Mouse (Mus musculus): ENCODE results near the gene Ino80b. TPM values are rescaled to one million over a fixed set of nuclear protein-coding genes. Genes with fewer than 3 reads are reported as not detected.
A peak's percentile ranks its signal among the peaks of the same experiment; 100 is the strongest.

Ino80b gene
- total RNA-seq, 2 experiments from 2014 or later: 28.0 to 29.5 TPM

- no peak for DNase-seq (ENCODE audit: low spot score in 2 of 2)
These were observed 6.2 kb downstream of the Ino80b start for GRCm38 (mm10) chr6:83118825-83119733.

GRCm38 (mm10) chr6:83118369-83118768 is 6.9 kb downstream of the Ino80b start:
- no peak for DNase-seq (ENCODE audit: low spot score in 2 of 2)

- no peak for DNase-seq (ENCODE audit: low spot score in 2 of 2)
These were observed 7.6 kb downstream of the Ino80b start for GRCm38 (mm10) chr6:83117616-83118015.

GRCm38 (mm10) chr6:83117165-83117438 is 8.1 kb downstream of the Ino80b start:
- no peak for DNase-seq (ENCODE audit: low spot score in 2 of 2)

DNA sequence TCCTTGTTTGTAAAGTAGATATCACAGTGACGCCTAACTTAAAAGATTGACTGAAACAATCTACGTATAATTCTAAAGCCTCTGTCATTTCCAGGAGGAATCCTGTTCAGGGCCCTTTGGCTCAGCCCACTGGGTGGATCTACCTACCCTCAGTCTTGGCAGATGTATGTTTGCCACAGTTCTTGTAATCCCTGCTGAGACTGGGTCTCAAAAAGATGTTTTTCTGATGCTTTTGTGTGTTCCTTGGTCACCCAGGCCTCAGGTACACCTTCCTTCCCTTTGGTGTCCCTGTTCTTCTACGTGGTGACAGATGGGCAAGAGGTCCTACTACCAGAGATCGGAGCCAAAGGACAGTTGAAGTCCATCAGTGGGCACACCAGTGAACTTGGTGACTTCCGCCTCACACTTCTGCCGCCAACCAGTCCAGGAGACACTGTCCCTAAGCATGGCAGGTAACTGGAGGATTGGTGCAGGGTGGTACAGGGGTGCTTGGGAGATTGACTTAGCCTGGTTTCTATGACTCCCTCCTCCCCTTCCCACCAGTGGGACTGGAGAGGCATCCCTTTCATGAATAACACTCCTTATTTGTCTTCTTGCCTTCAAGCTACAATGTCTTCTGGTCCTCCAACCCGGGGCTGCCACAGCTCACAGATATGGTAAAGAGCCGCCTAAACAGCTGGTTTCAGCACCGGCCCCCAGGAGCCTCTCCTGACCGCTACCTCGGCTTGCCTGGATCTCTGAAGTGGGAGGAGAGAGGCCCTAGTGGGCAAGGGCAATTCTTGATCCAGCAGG is 8.7 kb downstream of the Ino80b start:
- DNase-seq (ENCODE audit: low spot score in 2 of 2): no peak

DNA sequence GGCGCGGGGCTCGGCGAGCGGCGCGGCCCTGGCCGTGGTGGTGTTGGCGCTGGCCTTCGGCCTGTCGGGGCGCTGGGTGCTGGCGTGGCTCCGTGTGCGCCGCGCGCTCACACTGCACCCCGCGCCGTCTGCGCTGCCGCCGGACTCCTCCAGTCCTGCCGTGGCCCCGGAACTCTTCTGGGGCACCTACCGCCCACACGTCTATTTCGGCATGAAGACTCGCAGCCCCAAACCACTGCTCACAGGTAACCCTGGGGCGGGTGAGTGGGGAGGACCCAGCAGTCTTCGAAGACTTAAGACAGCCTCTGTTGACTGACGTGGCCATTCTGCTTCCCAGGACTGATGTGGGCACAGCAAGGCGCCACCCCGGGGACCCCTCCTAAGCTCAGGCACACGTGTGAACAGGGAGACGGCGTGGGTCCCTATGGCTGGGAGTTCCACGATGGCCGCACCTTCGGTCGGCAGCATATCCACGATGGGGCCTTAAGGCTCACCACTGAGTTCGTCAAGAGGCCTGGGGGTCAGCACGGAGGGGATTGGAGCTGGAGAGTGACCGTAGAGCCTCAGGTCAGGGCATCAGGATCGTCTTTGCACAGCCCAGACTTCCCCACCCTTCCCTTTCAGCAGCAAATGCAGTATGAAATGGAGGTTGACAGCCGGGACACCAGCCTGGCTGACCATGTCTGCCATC is 9.4 kb downstream of the Ino80b start:
- no peak for DNase-seq (ENCODE audit: low spot score in 2 of 2)

DNA sequence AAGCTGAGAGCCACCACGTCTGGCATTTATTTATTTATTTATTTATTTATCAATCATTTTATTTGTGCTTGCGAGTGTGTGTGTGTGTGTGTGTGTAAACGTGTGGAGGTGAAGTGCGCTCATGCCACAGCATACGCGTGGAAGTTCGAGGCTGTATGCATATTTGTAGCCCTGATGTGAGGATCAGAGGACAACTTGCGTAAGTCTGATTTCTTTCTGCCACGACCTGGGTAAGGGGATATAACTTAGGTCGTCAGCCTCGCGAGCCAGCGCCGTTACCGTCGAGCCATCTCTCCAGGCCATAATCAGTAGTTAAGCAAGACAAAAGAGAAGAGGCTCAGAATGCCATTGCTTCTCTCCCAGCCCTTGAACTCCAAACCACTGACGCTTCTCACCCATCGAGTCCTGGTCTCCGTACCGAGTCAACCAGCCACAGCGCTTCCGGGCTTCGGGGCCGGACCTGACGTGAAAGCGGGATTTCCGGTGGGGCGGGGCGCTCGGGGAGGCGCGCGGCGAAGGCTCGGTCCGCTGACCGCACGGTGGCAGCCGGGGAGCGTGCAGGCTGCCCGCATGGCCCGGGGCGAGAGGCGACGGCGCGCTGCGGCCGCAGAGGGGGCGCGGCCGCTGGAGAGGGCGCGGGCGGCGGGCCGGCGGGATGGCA is 10.1 kb downstream of the Ino80b start, which contains the start of gene Mogs:
TSS of gene Mogs (plus strand) at position 486 of the 661 bp plus-strand sequence.
- peak; percentile 88 to 93 for DNase-seq (ENCODE audit: low spot score in 2 of 2)

- no peak for DNase-seq (ENCODE audit: low spot score in 2 of 2)
These were observed 13.6 kb downstream of the Ino80b start for GRCm38 (mm10) chr6:83111510-83112136.

- peak; percentile 68 to 79 for DNase-seq (ENCODE audit: low spot score in 2 of 2)
These were observed 16.2 kb downstream of the Ino80b start, which contains the start of gene Mrpl53 for GRCm38 (mm10) chr6:83108762-83109668. Mrpl53 (plus strand) TSS chr6:83109040.

DNA sequence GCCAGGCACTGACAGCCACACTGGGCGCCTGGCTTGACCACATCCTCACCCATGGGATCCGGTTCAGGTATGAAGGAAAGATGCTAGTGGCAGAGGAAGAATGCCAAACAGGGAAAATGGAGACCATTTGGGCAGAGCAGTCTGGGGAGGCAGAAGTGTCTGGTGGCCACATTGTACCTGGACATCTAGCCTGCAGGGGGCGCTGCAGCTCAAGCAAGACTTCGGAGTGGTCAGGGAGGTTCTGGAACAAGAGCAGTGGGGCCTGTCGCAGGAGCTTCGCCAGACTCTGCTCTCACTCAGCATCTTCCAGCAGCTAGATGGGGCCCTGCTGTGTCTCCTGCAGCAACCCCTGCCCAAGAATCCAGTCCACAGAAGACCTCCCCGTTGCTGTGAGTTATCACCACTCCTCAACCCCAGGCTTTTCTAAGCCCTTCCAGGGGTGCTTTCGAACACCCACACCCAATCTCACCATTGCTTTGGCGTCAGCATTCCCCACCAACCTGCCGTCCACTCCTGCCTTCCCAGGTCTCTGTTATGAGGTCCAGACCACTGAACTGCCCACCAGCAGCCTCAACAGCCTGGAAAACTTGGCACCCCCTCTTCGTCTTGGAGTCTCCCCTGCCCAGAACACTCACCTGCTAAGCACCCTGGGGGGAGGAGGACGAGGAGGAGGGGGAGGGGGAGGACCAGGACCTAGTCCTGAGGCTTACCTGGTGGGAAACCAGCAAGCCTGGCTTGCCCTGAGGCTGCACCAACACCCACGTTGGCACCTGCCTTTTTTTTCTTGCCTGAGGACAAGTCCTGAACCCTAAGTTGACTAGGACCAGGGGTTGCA is 17.4 kb downstream of the Ino80b start:
- DNase-seq (ENCODE audit: low spot score in 2 of 2): peak in 1 of 2 experiments; percentile 63

DNA sequence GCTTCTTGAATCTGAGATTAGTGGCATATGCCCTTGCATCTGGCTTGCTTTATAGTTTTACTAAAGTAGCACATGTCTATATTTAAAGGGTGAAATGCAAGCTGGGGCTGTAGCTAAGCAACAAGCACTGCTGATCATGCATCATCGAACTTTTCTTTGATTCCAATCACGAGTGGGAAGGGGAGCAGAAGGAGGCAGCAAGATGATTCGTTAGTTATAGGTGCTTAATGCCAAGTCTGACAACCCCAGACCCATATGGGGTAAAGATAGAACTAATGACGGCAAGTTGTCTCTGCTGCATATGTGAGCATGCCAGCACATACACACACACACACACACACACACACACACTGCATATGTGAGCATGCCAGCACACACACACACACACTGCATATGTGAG is 21.1 kb downstream of the Ino80b start:
- peak; percentile 62 to 76 for DNase-seq (ENCODE audit: low spot score in 2 of 2)

- DNase-seq (ENCODE audit: low spot score in 2 of 2): no peak
These were observed 22.0 kb downstream of the Ino80b start for GRCm38 (mm10) chr6:83103130-83103650.

GRCm38 (mm10) chr6:83101688-83102556 is 23.3 kb downstream of the Ino80b start:
- DNase-seq (ENCODE audit: low spot score in 2 of 2): peak in 1 of 2 experiments; percentile 68

DNA sequence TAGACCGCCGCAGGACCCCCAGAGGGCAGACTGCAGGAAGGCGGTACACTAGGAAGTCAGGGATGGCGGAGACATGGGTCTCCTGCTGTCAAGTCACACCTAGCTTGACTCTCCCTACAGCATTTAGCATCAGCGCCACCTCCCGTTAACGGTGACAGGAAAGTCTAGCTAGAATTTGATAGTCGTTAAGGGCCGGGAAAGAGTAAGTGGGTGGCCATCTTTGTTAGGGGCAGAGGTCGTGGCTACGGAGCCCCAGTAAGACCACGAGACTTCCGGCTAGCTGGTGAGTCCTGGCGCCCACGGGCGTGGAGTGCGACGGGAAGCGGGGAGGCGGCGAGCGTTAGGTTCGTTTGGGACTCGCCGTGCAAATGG is 23.9 kb downstream of the Ino80b start, which contains the start of the genes Ccdc142 and Gm42688:
TSS of gene Ccdc142 (plus strand) at position 286 of the 372 bp plus-strand sequence.
TSS of gene Gm42688 (plus strand) at position 302 of the 372 bp plus-strand sequence.
- DNase-seq (ENCODE audit: low spot score in 2 of 2): peak; percentile 87 to 95

DNA sequence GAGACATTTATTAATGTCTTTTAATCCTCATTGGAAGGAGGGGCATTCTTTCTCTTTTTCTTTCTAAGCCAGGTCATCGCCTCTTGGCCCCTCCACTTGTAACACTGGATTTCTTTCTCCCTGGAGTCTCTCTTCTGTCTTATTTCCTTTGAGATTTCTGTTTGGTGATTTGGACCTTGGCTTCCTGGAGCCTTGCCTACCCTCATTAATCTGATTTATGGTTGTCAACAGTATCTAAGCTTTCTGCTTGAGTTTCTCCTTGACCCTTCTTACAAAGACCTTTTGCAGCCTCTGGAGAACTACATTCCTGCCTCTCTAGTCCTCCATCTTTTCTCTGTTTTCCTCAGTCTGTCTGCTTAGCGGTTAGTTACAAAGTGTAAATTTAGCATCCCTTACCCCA is 26.8 kb downstream of the Ino80b start:
- DNase-seq (ENCODE audit: low spot score in 2 of 2): no peak

- DNase-seq (ENCODE audit: low spot score in 2 of 2): no peak
These were observed 29.3 kb downstream of the Ino80b start for GRCm38 (mm10) chr6:83095968-83096367.

Data from layer of hippocampus, adult 18-20 months (tissue).